Mouse (Mus musculus) heart, adult 18-20 months (tissue): ENCODE data around the gene Nup214. TPM values are rescaled to one million over a fixed set of nuclear protein-coding genes. Genes with fewer than 3 reads are reported as not detected.
A peak's percentile ranks its signal among the peaks of the same experiment; 100 is the strongest.

ENCODE experiments used
- DNase-seq, 2 experiments: peaks; one replicate each; pipeline ENCODE4 v3.0.0; 2021 to 2022; ENCODE audit warnings: mixed read lengths in 1 of 2
- total RNA-seq, 2 experiments: library from RNA; stranded (reverse); gene quantifications; 2 replicates each; pipeline ENCODE4 v1.2.3; 2021

Gene Nup214
- total RNA-seq, 2 experiments from 2014 or later, result 27.7 to 36.7 TPM

DNA sequence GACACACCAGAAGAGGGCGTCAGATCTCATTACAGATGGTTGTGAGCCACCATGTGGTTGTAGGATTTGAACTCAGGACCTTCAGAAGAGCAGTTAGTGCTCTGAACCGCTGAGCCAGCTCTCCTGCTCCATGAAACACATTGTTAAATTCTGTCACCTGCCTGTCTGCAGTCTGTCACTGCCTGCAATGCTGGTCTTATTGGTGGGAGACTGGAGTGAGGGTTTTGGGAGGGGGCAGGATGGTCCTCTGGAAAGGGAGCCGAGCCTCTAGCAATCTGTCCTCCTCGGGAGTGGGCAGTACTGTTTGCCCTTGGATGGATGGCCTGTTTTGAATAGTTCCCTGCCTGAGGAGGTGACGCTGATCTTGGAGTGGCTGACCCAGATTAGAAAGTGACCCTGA, 69.6 kb downstream of the Nup214 start:
- no peak for DNase-seq

DNA sequence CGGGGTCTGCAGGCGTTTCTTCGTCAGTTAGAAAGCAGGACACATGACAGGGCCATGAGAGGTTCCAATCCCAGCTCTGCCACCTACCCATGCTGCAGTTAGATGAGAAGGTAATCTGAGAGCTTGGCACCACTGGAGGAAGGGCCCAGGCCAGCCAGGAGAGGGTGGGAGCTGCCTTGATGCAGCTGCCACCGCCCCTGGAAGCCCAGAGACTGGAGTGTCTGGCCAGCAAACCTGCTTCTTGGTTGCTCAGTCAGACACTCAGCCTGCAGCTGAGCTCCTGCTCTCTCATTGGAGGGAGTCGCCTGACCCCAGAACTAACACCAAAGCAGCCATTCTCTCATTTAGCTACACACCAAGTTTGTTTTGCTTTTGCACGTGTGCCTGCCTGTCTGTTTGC, 71.1 kb downstream of the Nup214 start:
- no peak for DNase-seq

- peak; percentile 57 to 60 for DNase-seq
These were observed 71.8 kb downstream of the Nup214 start for GRCm38 (mm10) chr2:32046009-32046408.

- no peak for DNase-seq
These were observed 73.1 kb downstream of the Nup214 start for GRCm38 (mm10) chr2:32047323-32047722.

- DNase-seq, result no peak
These were observed 77.6 kb downstream of the Nup214 start for GRCm38 (mm10) chr2:32051791-32052190.

DNA sequence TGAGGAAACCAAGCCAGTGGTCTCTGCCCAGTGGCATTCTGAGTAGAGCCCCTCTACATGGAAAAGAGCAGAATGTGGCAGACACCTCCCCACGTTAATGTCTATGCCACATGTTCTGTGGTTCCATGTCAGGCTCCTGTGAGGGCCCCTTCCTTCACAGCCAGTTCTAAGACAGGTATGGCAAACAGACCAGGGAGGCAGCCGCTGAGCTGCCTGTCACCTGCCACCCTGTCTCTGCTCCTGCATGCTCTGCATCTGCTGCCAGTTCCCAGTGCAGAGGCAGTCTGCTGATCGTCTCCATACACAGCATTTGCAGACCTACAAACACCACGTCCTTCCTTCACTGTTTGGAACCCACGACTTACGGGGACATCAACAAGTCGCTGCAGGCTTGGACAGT, 78.2 kb downstream of the Nup214 start:
- no peak for DNase-seq

DNA sequence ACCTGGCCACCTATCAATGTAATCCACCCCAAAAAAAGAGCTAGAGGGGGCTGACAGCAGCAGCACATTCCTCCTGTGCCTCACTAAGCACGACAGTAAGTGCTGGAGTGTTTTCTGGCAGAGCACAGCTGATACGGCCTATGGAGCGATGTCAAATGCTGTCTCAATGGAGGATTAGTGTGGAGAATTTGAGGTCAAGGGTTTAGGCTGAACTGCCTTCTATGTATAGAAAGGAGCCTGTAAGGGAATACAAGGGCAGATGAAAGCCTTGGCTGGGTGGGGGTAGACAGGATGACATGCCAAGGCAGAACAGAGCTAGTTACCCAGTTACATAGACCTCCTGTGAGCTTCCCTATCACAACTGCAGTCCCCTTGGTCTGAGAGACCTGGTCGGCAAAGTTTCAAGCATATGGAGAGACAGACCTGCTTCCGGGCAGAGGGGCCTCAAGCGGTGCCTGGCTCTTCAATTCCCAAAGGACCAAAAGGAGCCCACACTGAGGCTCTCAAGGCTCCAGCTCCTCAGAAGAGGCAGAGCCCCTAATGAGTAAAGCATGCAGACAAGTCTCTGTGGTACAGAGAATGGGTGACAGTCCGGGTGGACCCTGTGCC, 81.2 kb downstream of the Nup214 start:
- no peak for DNase-seq

DNA sequence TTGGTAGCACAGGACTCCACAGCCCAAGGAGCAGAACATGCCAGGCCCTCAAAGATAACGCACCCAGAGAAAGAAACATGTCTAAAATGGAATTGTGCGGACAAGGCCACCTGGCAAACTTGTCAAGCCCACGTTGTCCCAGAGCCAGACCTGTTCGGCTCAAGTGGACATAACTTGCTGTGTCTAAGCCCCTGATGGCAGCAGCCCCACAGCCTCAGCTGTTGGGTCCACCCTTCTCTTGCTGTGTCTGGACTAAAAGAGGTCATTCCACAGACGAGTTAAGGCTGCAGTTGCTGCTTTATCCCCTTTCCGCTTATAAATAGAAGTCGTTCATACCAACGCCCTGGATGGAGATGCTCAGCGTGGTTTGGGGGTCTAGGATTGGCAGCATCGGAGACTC, 82.3 kb downstream of the Nup214 start:
- DNase-seq, result no peak

DNA sequence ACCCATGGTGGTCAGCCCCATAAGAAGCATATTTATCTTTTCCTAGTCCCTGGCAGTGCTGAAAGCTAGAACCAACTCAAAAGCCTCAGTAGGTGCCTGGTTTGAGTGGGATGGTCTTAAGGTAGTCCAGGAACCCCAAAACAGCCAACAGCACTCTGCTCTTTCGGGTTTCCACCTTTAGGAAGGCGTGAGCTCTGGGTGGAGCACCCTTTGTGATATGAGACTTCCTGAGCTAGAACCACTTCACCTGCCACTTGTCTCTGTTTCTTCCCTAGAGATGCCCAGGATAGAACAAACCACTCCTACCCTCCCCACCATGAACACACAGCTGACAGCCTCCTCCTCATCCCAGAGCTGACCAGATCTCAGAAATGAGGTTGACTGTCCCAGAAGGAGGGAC, 83.1 kb downstream of the Nup214 start:
- DNase-seq, result no peak

GRCm38 (mm10) chr2:32057794-32058193, 83.6 kb downstream of the Nup214 start:
- DNase-seq, result no peak

GRCm38 (mm10) chr2:32058241-32058640, 84.0 kb downstream of the Nup214 start:
- no peak for DNase-seq

GRCm38 (mm10) chr2:32058716-32059115, 84.5 kb downstream of the Nup214 start:
- DNase-seq, result no peak

GRCm38 (mm10) chr2:32059613-32060012, 85.4 kb downstream of the Nup214 start:
- DNase-seq, result no peak

DNA sequence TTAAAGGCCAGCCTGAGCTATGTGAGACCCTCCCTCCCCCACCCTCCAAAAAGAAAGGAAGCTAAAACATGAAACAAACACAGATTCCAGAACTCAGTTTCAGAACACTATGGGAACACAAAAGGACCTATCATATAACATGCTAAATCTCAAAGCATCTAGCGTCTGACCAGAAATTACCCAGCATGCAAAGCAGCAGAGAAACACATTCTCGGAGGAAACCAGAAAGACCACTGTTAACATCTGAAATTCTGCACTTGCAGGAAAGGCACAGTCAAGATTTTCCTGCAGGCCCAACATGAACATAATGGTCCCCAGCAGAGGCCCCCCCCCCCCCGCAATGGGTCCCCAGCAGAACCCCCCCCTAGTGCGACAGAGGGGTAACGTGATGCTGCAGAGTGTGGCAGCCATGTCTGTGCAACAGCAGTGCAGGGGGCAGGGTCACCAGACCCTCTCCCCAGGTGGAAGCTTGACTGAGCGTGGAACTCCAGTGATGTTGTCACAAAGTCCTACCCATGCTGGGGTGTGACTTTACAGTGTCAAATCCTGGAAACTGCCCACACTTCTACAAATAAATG, 86.1 kb downstream of the Nup214 start:
- no peak for DNase-seq

- DNase-seq, result no peak
These were observed 87.0 kb downstream of the Nup214 start for GRCm38 (mm10) chr2:32061189-32061588.

DNA sequence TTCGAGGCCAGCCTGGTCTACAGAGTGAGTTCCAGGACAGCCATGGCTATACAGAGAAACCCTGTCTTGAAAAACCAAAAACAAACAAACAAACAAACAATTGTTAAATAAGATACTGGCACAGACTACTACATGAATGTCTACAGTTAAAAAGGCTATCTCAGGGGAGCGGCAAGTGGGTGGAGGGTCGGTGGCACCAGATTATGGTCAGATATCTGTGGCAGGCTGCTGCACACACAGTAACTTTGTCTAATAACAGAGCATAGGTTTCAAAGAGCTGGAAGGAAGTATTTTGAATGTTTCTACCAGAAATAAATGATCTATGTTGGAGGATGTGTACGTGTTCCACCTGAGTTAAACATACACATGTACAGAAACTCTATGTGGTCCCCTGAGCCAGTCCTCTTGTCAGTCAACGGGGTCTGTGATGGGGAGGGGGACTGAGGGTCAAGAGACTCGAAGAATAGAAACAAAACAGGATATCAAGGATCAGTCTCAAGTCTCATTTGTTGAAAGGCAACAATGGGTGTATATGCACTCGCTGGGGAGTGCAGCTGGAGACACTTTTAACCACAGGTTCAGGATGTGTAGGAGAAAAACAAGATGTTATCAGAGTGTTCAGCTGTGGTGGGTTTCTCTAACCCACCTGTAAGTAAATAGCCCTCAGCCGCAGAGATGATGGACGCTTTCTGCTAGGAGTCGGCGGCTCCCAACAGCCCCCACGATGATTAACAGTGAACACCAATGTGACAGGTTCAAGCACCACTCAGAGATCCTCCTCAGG, 87.7 kb downstream of the Nup214 start:
- no peak for DNase-seq

DNA sequence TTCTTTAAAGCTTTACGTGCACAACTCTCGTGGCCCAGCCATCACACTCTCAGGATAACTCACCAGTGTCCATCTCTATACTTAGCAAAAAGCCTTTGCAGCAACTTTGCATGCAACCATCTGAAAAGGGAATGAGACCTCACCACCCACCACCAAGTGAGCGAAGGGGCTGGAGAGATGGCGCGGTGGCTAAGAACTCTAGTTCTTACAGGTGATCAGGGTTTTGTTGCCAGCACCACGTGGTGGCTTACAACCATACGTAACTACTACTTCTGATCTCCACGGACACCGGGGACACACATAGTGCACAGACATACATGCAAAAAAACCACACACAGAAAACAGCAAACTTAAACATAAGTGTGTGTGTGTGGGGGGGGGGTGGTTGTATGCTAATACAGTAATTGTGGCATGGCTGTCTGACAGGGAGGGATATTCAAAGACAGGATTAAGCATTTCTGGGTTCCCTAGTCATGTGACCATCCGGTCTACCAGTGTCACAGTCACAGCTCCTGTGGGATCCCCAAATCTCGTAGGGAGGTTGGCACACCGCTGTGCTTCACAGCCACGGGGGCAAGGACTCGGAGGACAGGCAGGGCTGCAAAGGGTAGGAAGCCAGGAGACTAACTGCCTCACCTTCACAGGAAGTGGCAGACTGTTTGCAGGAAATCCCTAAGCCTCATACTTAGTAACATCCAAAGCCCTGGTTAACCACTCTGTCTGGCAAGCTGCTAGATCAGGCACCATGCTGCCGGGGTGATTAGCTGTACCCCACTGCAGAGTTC, 88.6 kb downstream of the Nup214 start:
- DNase-seq, result no peak

GRCm38 (mm10) chr2:32063451-32064151, 89.4 kb downstream of the Nup214 start:
- peak; percentile 46 to 60 for DNase-seq

GRCm38 (mm10) chr2:32064913-32065312, 90.7 kb downstream of the Nup214 start:
- DNase-seq, result peak; percentile 47 to 54

DNA sequence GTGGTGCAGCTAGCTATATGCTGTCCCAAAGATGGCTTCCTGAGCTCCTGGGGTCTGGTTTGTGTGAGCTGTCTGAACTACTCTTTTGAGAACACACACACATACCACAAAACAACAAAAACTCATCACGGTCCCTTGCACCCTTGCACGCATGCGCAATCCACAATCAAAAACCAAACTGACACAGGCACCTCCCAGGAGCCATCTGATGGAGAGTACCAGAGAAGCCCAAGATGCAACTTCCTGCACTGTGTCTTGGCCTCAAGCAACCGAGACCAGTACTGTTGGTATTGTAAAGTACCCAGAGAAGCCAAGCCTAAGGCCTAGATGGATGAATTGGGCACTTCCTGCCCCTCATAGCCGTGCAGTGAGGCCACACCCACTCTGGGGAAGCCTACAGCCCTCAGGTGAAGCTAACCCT, 91.1 kb downstream of the Nup214 start:
- no peak for DNase-seq

DNA sequence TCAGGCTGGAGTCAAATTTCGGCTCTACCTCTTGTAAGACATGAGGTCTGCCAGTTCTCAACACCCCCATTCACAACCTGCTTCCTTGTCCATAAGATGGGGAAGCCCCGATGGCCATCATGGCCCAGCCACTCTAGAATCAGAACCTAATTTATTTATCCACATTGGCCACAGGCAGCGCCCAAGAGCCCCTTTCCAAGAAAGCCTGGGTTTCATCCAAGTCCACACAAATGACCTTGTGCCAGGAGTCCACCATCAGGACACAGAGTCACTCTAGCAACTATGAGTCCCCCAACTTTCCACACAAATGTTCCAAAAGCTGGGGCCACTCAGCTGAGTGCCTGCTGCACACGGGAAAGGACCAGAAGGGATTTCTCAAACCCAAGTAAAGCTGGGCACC, 91.8 kb downstream of the Nup214 start:
- no peak for DNase-seq
